Mouse (Mus musculus) intestine, embryonic 15.5 days (tissue): ENCODE data around the gene Ppip5k2. TPM values are rescaled to one million over a fixed set of nuclear protein-coding genes. Genes with fewer than 3 reads are reported as not detected.

ENCODE experiments used
- ATAC-seq: fragments of 200-750 bp; cut with Nextera tagmentation; 2 replicates; pipeline ENCODE4 v1.8.0; 2017; ENCODE audit warnings: moderate TSS enrichment, moderate library complexity
- H3K27ac ChIP-seq: fragments of 300-500 bp; sonication (generic); 2 replicates; pipeline ENCODE4 v1.5.1; 2015; ENCODE audit warnings: mild to moderate bottlenecking, inconsistent platforms
- H3K27me3 ChIP-seq: fragments of 300-500 bp; sonication (generic); replicated peaks from 2 replicates; pipeline ENCODE4 v1.6.1; 2015; ENCODE audit warnings: inconsistent platforms
- H3K36me3 ChIP-seq: fragments of 300-500 bp; sonication (generic); 2 replicates; pipeline ENCODE4 v1.6.1; 2015; ENCODE audit warnings: inconsistent platforms
- H3K4me1 ChIP-seq: fragments of 300-500 bp; sonication (generic); replicated peaks from 2 replicates; pipeline ENCODE4 v1.6.1; 2015; ENCODE audit warnings: inconsistent platforms
- H3K4me2 ChIP-seq: fragments of 300-500 bp; sonication (generic); replicated peaks from 2 replicates; pipeline ENCODE4 v1.6.1; 2015; ENCODE audit warnings: mild to moderate bottlenecking, inconsistent platforms
- H3K4me3 ChIP-seq: fragments of 300-500 bp; sonication (generic); replicated peaks from 2 replicates; pipeline ENCODE4 v1.5.1; 2015; ENCODE audit warnings: inconsistent platforms
- H3K9ac ChIP-seq: fragments of 300-500 bp; sonication (generic); 2 replicates; pipeline ENCODE4 v1.6.1; 2015; ENCODE audit warnings: inconsistent platforms
- H3K9me3 ChIP-seq: fragments of 300-500 bp; sonication (generic); 2 replicates; pipeline ENCODE4 v1.6.1; 2016; ENCODE audit warnings: inconsistent platforms
- WGBS: fragments of 180-500 bp; shearing (Covaris S2); methylation state at CpG from one replicate; pipeline ENCODE4 v1.1.7; 2015; 5-methylcytosine and 5-hydroxymethylcytosine counted together
- polyA plus RNA-seq: library from polyadenylated mRNA; unstranded; fragments of >200 nt; fragmentation: Nextera tagmentation; extraction: Ambion mirVana; gene quantifications from 2 replicates; pipeline ENCODE4 v1.2.1, GENCODE M21; 2015

Gene Ppip5k2
- 34.6 and 37.9 TPM in 2 replicates for polyA plus RNA-seq

DNA sequence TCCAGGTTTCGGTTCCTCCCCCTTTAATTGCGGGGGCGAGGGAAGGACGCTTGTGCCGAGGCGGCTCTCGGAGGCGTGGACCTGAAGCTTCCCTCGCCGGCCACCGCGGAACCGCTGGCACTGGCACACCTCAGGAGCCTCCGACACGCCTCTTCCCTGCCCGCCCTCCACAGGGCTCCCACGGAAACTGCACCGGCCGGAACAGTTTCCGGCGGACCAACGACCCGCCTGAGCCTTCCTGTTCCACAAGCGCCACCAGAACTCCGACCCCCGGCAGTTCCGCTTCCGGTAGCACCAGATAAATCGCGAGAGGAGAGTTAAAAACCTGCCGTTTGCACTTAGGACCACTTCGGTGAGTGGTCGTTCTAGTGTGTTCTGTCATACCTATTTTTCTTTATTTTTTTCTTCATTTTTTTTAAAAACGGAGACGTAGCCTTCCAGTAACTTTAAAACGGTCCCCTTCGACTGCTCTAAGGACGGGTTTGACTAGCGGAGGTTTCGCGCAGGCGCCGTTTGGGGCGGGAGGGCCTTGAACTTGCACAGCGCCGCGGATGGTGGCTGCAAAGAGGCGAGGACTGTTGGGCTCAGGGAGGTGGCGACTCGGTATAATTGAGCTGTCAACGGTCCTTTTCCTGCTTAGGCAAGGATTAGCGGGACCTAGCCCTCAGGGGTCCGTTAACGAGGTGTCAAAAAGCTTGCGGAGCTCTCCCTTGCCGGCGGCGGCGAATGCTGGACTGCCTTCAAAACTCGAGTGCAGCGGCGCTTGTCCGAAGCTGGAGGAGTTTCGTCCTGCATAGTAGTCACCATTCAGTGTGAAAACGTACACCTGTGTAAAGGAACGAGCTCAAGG lies at the start of gene Ppip5k2, which contains the start of gene Gin1:
Gene Ppip5k2 (minus strand): TSS at position 508 of the 850 bp plus-strand sequence.
Gene Gin1 (plus strand): TSS at position 269 of the 850 bp plus-strand sequence.
- ATAC-seq = peak; percentile 98
- Histone ChIP-seq H3K4me1 (peaks cover 2% of the 10 kb centered on the region; the same call in 1 of the 2 replicates), H3K4me2 (peak within 1 kb of the TSS; percentile 58), H3K9ac (peak within 1 kb of the TSS; percentile 81), H3K27me3 (no peaks in the 10 kb centered on the region), H3K4me3 (peak within 1 kb of the TSS; percentile 80), H3K27ac (peak within 1 kb of the TSS; percentile 89), H3K36me3 (no peaks in the 10 kb centered on the region), H3K9me3 (no peaks in the 10 kb centered on the region)
- under 1% methylated on average over 66 of the region's 66 CpGs for WGBS

DNA sequence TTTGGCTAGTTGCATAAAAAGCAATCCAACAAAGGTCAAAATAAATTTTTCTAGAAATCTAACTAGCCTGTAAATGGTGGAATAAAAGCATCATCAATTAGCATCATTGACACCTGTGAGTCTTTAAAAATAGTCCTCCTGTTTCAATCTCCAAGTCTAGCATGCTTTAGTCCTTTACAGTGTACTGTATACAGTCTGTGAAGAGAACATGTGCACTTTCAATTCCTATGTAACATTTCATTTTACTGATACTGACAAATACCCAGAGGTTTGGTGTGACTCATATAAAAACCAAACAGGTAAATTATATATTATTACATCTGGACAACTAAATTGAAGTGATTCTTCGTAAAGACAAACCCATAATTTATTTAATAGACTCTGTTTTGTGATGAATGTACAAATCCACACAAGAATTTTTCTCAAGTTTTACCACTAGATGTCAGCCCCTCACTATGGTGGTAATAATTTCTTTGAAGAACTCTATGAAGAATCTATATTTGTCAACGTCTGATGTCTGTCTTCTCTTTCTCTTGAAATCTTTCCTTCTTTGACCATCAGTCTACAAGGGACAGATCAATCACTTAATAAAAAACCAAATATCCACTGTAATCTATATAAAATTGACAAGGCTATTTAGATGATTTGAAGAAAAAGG lies 39.2 kb upstream of the Ppip5k2 start:
- Histone ChIP-seq H3K27me3 (no peaks in the 10 kb centered on the region), H3K9me3 (no peaks in the 10 kb centered on the region), H3K27ac (no peak overlapping the region), H3K4me3 (no peak overlapping the region), H3K4me2 (no peak overlapping the region), H3K36me3 (no peaks in the 10 kb centered on the region), H3K4me1 (no peaks in the 10 kb centered on the region), H3K9ac (no peak overlapping the region)
- ATAC-seq = no peak
- WGBS = 40% methylated on average over 2 of the region's 2 CpGs

- Histone ChIP-seq H3K9ac (no peak overlapping the region), H3K4me2 (no peak overlapping the region), H3K4me1 (no peaks in the 10 kb centered on the region), H3K27me3 (no peaks in the 10 kb centered on the region), H3K36me3 (no peaks in the 10 kb centered on the region), H3K4me3 (no peak overlapping the region), H3K27ac (no peak overlapping the region), H3K9me3 (no peaks in the 10 kb centered on the region)
- no peak for ATAC-seq
Measured at GRCm38 (mm10) chr1:97804520-97804919, 34.3 kb upstream of the Ppip5k2 start.

DNA sequence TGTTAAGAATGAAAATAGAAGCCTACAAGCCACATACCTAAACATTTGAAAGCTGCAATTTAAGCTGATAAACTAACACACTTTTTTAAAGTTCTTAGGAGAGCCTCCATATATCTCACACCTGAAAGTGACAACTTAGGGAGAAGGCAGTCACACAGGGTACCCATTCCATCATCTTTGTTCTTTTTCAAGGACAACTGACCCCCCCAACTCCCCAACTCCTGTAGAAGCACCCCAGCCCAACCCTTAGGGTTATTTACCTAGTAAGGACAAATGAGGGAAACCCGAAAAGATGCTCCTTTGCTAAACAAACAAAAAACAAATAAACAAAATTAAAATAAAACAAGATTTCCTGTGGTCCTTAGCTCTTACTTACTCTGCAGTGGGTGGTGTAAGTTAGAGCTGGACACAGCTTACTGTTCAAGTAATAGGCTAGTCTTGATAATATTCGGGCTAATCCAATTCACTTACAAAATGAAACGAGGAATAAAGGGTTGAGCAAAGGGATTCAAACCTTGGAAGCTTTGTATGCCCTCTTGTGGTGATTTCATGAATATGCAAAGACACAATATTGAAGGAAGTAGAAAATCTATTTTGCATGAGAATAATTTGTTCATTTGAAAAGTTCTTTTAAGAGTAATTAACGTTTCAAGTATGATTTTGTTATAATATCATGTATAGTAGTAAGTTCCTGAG lies 32.1 kb upstream of the Ppip5k2 start:
- Histone ChIP-seq H3K9ac (no peak overlapping the region), H3K4me2 (no peak overlapping the region), H3K36me3 (no peaks in the 10 kb centered on the region), H3K4me1 (no peaks in the 10 kb centered on the region), H3K9me3 (no peaks in the 10 kb centered on the region), H3K27ac (no peak overlapping the region), H3K27me3 (no peaks in the 10 kb centered on the region), H3K4me3 (no peak overlapping the region)
- no peak for ATAC-seq
- WGBS = 46% methylated on average over 4 of the region's 4 CpGs

DNA sequence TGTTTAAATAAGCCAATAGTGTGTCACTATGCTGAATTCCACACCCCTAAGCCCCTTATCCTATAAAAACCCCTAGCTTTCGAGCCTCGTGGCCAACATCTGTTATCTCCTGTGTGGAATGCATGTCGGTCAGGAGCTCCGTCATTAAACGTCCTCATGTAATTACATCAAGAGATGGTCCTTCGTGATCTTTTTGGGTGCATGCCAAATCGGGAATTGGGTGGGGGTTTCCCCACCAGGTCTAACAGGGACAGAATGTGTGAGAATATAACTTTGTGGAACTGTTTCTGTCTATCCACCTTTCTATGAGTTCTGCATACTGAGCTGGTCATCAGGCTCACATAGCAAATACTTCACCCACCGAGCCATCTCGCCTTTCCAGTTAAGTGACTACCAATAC lies 25.7 kb upstream of the Ppip5k2 start:
- H3K4me3 ChIP-seq = no peak overlapping the region
- no peaks in the 10 kb centered on the region for H3K36me3 ChIP-seq
- no peak overlapping the region for H3K4me2 ChIP-seq
- H3K9me3 ChIP-seq = no peaks in the 10 kb centered on the region
- H3K4me1 ChIP-seq = no peaks in the 10 kb centered on the region
- no peak overlapping the region for H3K9ac ChIP-seq
- H3K27ac ChIP-seq = no peak overlapping the region
- no peak for ATAC-seq
- H3K27me3 ChIP-seq = no peaks in the 10 kb centered on the region
- WGBS = 72% methylated on average over 9 of the region's 9 CpGs

- no peak overlapping the region for H3K27ac ChIP-seq
- no peak overlapping the region for H3K9ac ChIP-seq
- 86% methylated on average over 3 of the region's 3 CpGs for WGBS
- H3K27me3 ChIP-seq = no peaks in the 10 kb centered on the region
- H3K4me2 ChIP-seq = no peak overlapping the region
- no peaks in the 10 kb centered on the region for H3K9me3 ChIP-seq
- H3K4me1 ChIP-seq = no peaks in the 10 kb centered on the region
- H3K36me3 ChIP-seq = no peaks in the 10 kb centered on the region
- no peak overlapping the region for H3K4me3 ChIP-seq
- ATAC-seq = no peak
Measured at GRCm38 (mm10) chr1:97794110-97794509, 23.9 kb upstream of the Ppip5k2 start.

DNA sequence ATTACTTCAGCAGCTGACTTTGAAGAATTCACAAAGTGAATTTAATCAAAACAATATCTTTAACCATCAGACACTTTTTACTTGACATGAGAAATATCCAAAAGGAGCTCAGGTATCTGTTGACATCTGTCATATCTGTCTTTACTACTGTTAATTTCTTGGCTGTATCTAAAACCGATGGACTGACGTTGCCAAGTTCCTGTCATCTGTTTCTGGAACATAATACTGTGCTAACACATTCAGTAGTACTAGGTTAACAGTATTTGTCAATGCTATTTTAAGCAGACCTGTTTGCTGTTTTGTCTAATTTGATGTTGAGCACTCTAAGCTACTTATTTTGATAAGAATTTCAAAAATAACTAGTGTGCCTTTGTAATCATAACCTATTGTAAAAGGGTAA lies 18.3 kb upstream of the Ppip5k2 start:
- no peak overlapping the region for H3K27ac ChIP-seq
- no peaks in the 10 kb centered on the region for H3K36me3 ChIP-seq
- H3K9me3 ChIP-seq = no peaks in the 10 kb centered on the region
- H3K4me3 ChIP-seq = no peak overlapping the region
- no peak overlapping the region for H3K9ac ChIP-seq
- 88% methylated on average over 2 of the region's 2 CpGs for WGBS
- no peak for ATAC-seq
- H3K4me2 ChIP-seq = no peak overlapping the region
- H3K4me1 ChIP-seq = no peaks in the 10 kb centered on the region
- H3K27me3 ChIP-seq = no peaks in the 10 kb centered on the region

- H3K4me3 ChIP-seq = no peak overlapping the region
- no peak overlapping the region for H3K27ac ChIP-seq
- no peak overlapping the region for H3K4me2 ChIP-seq
- no peak overlapping the region for H3K9ac ChIP-seq
- WGBS = 77% methylated on average over 3 of the region's 3 CpGs
- no peaks in the 10 kb centered on the region for H3K27me3 ChIP-seq
- H3K9me3 ChIP-seq = no peaks in the 10 kb centered on the region
- H3K4me1 ChIP-seq = no peaks in the 10 kb centered on the region
- no peak for ATAC-seq
- no peaks in the 10 kb centered on the region for H3K36me3 ChIP-seq
Measured at GRCm38 (mm10) chr1:97787674-97788073, 17.5 kb upstream of the Ppip5k2 start.

DNA sequence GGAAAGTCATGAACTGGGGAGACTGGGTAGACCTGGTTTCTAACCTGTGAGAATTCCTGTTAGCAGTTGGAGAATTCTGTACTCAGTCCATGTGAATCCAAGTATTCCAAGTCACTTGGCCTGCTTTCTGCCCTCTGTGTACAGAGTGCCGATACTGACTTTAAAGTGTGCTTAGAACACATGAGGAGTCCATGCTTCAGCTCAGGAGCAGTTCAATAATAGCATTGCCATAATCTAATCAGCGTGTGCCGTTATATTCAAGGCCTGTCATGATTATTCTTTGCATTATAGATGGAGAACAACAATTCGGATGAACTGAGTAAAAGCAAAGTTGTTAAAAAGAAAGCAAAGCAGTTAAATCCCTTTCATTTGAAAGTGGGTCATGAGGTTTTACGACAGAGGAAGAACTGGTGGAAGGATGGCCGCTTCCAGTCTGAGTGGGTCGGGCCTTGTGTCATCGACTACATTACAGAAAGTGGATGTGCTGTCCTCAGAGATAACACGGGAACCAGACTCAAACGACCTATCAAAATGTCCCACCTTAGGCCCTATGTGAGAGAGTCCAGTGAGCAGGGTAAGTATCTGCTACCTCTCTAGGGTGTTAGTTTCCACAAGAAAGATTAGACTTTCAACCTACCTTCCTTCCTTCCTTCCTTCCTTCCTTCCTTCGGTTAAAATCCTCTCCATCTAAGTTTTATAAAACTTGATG lies 15.6 kb upstream of the Ppip5k2 start:
- H3K4me3 ChIP-seq = no peak overlapping the region
- no peak for ATAC-seq

DNA sequence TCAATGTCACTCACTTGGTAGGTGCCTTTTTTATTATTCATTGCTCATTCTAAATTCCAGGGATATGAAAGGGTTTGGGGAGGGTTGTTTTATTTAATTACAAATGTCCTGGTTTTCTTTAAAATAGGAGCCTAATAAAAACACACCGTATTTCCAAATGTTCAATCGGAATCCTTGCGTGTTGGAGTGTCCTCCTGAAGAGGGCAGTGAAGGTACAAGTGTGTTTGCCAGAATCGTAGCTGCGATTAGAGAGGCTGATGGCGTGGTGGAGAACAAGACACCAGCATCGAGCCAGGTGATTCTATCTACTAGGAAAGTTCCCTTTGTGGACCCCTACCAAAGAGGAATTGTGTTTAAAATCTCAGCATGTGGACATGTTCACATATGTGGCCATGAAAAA lies 14.7 kb upstream of the Ppip5k2 start:
- WGBS = 77% methylated on average over 7 of the region's 7 CpGs
- no peaks in the 10 kb centered on the region for H3K27me3 ChIP-seq
- H3K36me3 ChIP-seq = no peaks in the 10 kb centered on the region

More for the DNA sequence above, 15.6 kb upstream of the Ppip5k2 start:
- H3K36me3 ChIP-seq = no peaks in the 10 kb centered on the region
- H3K4me1 ChIP-seq = no peaks in the 10 kb centered on the region
- no peaks in the 10 kb centered on the region for H3K27me3 ChIP-seq
- H3K27ac ChIP-seq = no peak overlapping the region
- WGBS = 88% methylated on average over 11 of the region's 11 CpGs
- no peaks in the 10 kb centered on the region for H3K9me3 ChIP-seq
- no peak overlapping the region for H3K9ac ChIP-seq
- no peak overlapping the region for H3K4me2 ChIP-seq

DNA sequence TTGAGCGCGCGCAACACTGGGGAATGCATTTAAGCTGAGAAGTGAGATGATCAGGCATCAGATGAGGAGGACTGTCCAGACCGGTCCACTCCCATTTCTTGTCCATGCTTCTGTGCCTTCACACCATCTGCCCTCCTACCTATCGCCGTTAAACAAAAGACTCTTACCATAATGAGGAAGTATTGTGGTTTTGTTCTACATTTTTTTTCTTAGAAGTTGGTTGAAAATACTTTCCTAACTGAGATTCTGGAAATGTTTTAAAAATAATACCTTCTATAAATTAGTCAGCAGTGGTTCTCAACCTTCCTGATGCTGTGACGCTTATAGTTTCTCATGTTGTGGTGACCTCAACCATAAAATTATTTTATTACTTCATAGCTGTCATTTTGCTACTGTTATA lies 11.5 kb upstream of the Ppip5k2 start:
- WGBS = 92% methylated on average over 7 of the region's 7 CpGs
- Histone ChIP-seq H3K27me3 (no peaks in the 10 kb centered on the region), H3K36me3 (no peaks in the 10 kb centered on the region), H3K4me1 (no peaks in the 10 kb centered on the region), H3K9me3 (no peaks in the 10 kb centered on the region), H3K9ac (no peak overlapping the region), H3K4me2 (no peak overlapping the region), H3K4me3 (no peak overlapping the region), H3K27ac (no peak overlapping the region)
- ATAC-seq = no peak

More for the DNA sequence above, 14.7 kb upstream of the Ppip5k2 start:
- no peak overlapping the region for H3K27ac ChIP-seq
- H3K4me2 ChIP-seq = no peak overlapping the region
- no peak for ATAC-seq
- no peaks in the 10 kb centered on the region for H3K4me1 ChIP-seq
- H3K9me3 ChIP-seq = no peaks in the 10 kb centered on the region
- no peak overlapping the region for H3K9ac ChIP-seq
- no peak overlapping the region for H3K4me3 ChIP-seq

- Histone ChIP-seq H3K27ac (no peak overlapping the region), H3K27me3 (no peaks in the 10 kb centered on the region), H3K4me2 (no peak overlapping the region), H3K36me3 (no peaks in the 10 kb centered on the region), H3K4me3 (no peak overlapping the region), H3K9me3 (no peaks in the 10 kb centered on the region), H3K9ac (no peak overlapping the region), H3K4me1 (peaks cover 2% of the 10 kb centered on the region; the same call in 1 of the 2 replicates)
- ATAC-seq = no peak
- WGBS = 93% methylated on average over 2 of the region's 2 CpGs
Measured at GRCm38 (mm10) chr1:97773973-97774372, 3.8 kb upstream of the Ppip5k2 start.
